Mouse (Mus musculus) layer of hippocampus, adult 8-10 months (tissue): ENCODE measurements around the gene Prex1. TPM values are rescaled to one million over a fixed set of nuclear protein-coding genes. Genes with fewer than 3 reads are reported as not detected.
"Not testable (repeated sequence)": the region's sequence is repeated elsewhere in the genome, so short reads cannot be mapped to it uniquely, and the experiment has no call there.

Experiments used
- DNase-seq, 2 experiments: peaks; one replicate each; pipeline ENCODE4 v3.0.0; 2022; ENCODE audit warnings: low spot score in 2 of 2
- total RNA-seq, 4 experiments: library from RNA; stranded (reverse); gene quantifications; 2 replicates each; pipeline ENCODE4 v1.2.4; 2022

Gene Prex1
- total RNA-seq, result 10 to 100 TPM; 67.2 to 81.3 (median 74.2) TPM

DNA sequence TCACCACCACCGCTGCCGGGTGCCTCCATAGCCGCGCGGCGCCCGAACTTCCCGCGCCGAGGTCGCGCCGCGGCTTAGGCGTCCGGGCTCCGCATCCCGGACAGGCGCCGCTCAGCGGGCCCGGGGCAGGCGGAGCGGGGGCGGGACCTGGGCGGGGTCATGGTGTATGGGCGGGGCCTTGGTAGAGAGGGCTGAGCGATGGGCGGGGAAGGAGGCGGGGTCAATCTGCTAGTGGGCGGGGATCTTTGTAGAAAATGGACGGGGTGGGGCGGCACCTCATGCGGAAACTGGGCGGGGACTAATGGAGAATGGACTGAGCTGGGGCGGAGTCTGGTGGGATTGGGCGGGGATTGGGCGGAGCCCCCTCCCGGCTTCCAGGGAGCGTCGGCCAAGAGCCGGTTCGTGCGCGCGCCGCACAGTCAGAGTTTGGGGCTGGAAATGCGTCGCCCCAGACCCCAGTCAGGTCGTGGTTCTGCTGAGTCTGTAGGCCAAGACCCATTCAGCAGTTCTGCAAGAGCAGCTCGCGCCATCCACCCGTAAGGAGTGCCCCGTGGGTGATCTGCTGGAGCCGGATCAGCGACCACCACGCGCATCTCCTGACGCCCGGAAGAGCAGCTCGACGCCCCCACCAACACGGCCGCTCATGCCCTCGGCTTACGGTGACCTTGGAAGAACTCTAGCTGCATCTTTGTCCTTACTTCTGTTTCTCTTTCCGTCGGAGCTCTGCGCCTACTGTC, at the start of gene Prex1:
Prex1 (minus strand) TSS at position 143 of the 737 bp plus-strand sequence.
- DNase-seq, result peak; percentile 95 to 97

DNA sequence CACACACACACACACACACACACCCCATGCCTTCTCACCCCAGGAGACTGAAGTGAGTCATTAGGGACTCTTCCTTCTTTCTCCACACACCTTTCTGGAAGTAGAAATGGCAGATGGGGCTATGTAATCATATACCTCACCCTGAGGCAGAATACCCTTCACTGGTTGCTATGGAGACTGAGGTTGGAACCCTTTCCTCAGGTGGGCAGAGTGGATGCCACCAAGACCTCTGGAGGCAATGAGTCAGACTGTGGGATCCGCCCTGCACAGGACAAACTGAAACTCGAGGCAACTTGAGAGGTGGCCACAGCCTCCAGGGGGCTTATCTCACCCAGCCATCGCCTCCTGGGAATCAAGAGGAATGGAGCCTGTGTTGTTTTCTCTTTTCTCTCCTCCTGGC, 44.3 kb upstream of the Prex1 start:
- no peak for DNase-seq

GRCm38 (mm10) chr2:166754760-166755159, 41.1 kb upstream of the Prex1 start:
- no peak for DNase-seq

GRCm38 (mm10) chr2:166754194-166754593, 40.6 kb upstream of the Prex1 start:
- no peak for DNase-seq

GRCm38 (mm10) chr2:166750620-166751191, 37.1 kb upstream of the Prex1 start:
- DNase-seq, result no peak

DNA sequence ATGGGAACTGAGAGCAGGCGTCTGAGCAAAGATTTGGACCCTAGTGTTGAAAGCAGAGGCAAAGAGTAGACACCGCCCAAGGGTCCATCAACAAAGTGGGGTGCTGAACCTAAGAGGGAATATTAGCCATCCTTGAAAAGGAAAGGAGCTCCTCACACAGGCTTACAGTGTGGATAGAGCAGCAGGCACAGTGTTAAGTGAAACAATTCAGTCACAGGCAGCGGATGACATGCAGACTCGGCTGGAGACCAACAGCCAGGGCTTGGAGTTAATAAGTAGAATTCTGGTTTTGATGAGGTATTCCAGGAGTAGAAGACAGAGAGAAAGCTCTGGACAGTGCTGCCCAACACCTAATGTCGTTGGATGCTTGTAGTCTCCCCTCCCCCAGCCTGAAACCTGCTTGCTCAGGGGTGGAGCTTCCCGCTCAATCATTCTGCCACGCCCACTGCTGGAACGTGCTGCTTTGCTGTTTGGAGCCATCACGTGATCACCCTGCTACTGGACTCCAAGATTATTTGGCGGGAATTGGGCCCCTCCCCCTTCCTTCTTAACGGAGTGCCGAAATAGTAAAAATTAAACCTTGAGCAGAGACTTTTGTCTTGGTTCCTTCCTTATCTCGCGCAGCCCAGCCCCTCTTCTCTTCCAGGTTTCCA, 32.8 kb upstream of the Prex1 start:
- not testable (repeated sequence) for DNase-seq

- no peak for DNase-seq
These were observed 32.2 kb upstream of the Prex1 start for GRCm38 (mm10) chr2:166745849-166746248.

GRCm38 (mm10) chr2:166744433-166744832, 30.8 kb upstream of the Prex1 start:
- DNase-seq, result no peak

GRCm38 (mm10) chr2:166743504-166743903, 29.9 kb upstream of the Prex1 start:
- no peak for DNase-seq

DNA sequence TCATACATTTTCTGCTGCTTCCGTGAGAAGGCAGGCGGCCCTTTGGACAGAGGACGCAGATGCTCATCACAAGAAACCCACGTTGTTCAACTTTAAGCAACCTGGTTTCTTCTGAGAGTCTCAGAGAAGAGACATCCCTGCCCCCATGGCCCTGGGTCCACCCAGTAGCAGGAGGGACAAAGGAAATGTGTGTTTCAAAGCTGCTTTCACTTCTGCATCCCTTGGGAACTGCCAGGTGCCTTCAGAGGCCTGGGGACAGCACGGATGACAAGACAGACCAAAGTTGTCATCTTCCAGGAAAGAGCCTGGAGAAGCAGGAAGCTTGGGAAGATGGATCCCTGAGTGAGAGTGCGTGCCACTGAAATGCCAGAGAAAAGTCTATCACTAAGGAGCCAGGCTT, 27.8 kb upstream of the Prex1 start:
- DNase-seq, result no peak

GRCm38 (mm10) chr2:166740396-166740795, 26.8 kb upstream of the Prex1 start:
- DNase-seq, result no peak

- no peak for DNase-seq
These were observed 23.7 kb upstream of the Prex1 start for GRCm38 (mm10) chr2:166737307-166737706.

DNA sequence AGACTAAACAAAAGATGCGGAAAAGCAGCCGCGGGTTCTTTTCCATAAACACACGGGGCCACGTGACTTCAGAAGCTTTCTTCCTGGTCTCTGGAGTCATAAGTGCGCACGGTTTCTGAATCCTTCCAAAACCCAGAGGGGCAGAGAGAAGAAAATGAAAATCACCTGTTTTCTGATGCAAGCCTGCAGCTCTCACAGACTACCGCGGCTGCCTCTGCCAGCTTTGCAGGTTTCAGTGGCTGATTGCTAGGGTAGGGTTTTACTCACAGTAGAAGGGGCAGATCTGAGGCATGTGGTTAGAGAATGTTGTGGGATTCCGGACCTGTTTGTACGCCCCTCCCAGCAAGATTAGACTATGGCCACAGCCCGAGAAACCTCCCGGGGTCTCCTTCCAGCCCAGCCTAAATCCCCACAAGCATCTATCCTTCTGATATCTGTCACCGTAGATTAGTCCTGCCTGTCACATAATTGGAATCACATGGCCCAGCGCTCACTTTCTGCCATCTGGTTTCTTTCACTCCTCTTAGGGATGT, 21.9 kb upstream of the Prex1 start:
- no peak for DNase-seq

DNA sequence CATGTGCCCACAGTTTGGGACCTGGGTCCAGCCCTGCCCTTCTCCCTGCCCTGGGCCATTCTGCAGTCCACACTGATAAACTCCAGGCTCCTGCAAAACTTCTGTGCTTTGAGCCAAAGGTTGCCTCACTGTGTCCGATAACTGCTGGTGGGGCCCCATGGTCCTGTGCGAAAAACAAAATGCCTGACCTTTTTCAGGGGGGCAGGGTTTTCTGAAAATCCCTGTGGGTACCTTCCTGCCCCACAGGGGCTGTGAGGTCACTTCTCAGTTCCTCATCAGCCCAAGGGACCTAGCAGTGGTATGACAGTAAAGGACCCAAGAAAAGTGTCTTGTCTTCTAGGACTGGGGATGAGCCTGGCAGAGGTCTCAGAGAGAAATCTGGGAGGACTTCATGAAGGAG, 19.2 kb upstream of the Prex1 start:
- DNase-seq, result no peak

- no peak for DNase-seq
These were observed 18.5 kb upstream of the Prex1 start for GRCm38 (mm10) chr2:166732146-166732545.

- not testable (repeated sequence) for DNase-seq
These were observed 17.7 kb upstream of the Prex1 start for GRCm38 (mm10) chr2:166731102-166731883.

DNA sequence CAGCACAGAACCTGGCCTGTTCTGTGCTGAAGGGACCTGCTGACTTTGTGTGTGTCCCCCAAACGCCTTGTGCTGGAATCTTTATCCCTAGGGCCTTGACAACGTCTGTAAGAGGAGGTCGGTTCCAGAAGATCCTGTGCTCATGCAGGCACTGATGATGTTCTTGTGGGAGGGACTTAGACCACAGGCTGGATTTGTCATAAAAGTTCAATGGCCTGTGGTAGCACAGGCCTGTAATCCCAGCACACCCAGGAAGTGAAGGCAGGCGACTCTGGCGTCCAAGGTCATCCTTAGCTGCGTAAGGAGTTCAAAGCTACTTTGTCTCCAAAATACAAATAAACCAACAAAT, 16.9 kb upstream of the Prex1 start:
- no peak for DNase-seq

DNA sequence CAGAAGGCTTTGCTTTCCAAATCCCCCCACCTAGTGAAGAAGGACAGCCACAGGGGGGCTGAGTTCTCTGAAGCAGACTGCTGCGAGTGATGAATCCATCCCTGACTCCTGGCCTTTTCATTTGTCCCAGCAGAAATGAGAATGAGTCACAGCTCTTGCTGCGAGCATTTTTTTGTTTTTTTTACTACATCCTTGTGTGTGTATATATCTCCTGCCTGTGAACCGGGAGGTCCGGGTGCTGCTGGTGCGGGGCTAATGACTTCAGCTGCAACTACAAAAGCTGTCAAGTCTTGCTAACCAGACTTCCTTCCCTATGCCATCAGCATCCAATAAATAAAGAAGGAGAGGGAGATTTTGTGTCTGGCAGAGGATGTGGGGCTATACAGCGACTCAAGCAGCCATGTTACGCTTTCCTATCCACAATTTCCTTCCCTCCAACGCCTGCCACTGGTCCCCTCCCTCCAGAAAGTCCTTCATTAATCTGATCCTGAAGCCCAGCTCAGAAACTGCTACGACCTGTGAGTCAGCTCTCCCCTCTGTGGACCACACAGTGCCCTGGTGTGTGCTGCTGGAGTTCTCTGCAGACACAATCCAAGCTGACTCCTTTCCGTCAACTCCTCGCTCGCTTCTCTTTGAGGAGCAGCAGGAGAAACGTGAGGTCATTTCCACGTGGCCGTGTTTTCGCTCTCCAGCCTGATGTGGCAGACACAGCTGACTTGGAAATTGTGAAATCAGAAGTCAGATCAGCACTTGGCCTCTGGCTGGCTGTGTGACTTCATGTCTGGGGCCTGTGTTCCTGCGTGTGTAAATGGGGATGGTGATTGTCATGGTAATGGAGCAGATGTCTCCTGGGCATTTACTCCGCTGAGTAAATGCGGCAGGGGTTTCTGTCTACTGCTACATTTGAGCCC, 16.3 kb upstream of the Prex1 start:
- DNase-seq, result no peak

DNA sequence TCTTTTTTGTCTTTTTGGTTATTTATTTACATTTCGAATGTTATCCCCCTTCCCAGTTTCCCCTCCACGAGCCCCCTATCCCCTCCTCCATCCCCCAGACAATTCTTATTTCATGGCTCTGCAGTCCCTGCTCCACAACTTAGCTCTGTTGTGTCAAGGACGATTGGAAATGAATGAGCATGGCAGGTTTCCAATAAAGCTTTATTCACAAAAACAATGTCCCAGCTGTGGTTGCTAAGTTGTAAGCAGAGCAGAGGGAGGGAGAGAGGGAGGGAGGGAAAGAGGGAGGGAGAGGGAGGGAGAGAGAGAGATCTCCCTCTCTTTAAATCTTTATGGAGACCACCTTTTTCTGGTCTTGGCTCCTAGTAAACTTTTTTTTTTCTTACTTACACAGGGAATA, 15.4 kb upstream of the Prex1 start:
- no peak for DNase-seq

- DNase-seq, result no peak
These were observed 14.6 kb upstream of the Prex1 start for GRCm38 (mm10) chr2:166728261-166728680.

GRCm38 (mm10) chr2:166727790-166728189, 14.2 kb upstream of the Prex1 start:
- peak in 1 of 2 experiments; percentile 45 for DNase-seq
